Mouse (Mus musculus) cerebellum, adult 2 months (tissue): ENCODE data around the gene Ccdc40. TPM values are rescaled to one million over a fixed set of nuclear protein-coding genes. Genes with fewer than 3 reads are reported as not detected.

ENCODE experiments used
- DNase-seq, 2 experiments: peaks; one replicate each; pipeline ENCODE4 v3.0.0; 2021
- H3K27ac ChIP-seq: fragments of 200-500 bp; 2 replicates; pipeline ENCODE4 v1.5.1; 2012; ENCODE audit warnings: low read length, control low read depth, inconsistent platforms; ENCODE audit not compliant: insufficient read depth
- H3K27me3 ChIP-seq: fragments of 200-500 bp; 2 replicates; pipeline ENCODE4 v1.6.1; 2012; ENCODE audit warnings: inconsistent platforms, mild to moderate bottlenecking, low read length, moderate library complexity; ENCODE audit not compliant: control insufficient read depth, insufficient read depth
- H3K4me1 ChIP-seq: fragments of 200-500 bp; 2 replicates; pipeline ENCODE4 v1.6.1; 2011; ENCODE audit warnings: low read length; ENCODE audit not compliant: control insufficient read depth, insufficient read depth
- H3K4me3 ChIP-seq: fragments of 200-500 bp; replicated peaks from 2 replicates; pipeline ENCODE3; 2011; ENCODE audit warnings: mild to moderate bottlenecking, low read depth, low read length, control low read depth; ENCODE audit not compliant: insufficient read depth
- CTCF ChIP-seq: fragments of 200-500 bp; IDR thresholded peaks from 2 replicates; pipeline ENCODE4 v1.5.1; 2011; ENCODE audit warnings: low read depth, mild to moderate bottlenecking, control low read depth, low read length, moderate library complexity, borderline replicate concordance; ENCODE audit not compliant: insufficient read depth
- POLR2A ChIP-seq: fragments of 200-500 bp; IDR thresholded peaks from 2 replicates; pipeline ENCODE4 v1.6.1; 2011; ENCODE audit warnings: low read length, control low read depth, borderline replicate concordance; ENCODE audit not compliant: insufficient read depth
- WGBS: fragments of 180-500 bp; shearing (Covaris S2); methylation state at CpG from one replicate; pipeline ENCODE4 v1.1.7; 2018; 5-methylcytosine and 5-hydroxymethylcytosine counted together
- polyA plus RNA-seq: library from polyadenylated mRNA; depleted of rRNA; stranded (reverse); fragments of >200 nt; gene quantifications from 2 replicates; pipeline ENCODE4 v1.2.3, GENCODE M21; 2012

Gene Ccdc40
- polyA plus RNA-seq, 1 experiment: 2.4 TPM

DNA sequence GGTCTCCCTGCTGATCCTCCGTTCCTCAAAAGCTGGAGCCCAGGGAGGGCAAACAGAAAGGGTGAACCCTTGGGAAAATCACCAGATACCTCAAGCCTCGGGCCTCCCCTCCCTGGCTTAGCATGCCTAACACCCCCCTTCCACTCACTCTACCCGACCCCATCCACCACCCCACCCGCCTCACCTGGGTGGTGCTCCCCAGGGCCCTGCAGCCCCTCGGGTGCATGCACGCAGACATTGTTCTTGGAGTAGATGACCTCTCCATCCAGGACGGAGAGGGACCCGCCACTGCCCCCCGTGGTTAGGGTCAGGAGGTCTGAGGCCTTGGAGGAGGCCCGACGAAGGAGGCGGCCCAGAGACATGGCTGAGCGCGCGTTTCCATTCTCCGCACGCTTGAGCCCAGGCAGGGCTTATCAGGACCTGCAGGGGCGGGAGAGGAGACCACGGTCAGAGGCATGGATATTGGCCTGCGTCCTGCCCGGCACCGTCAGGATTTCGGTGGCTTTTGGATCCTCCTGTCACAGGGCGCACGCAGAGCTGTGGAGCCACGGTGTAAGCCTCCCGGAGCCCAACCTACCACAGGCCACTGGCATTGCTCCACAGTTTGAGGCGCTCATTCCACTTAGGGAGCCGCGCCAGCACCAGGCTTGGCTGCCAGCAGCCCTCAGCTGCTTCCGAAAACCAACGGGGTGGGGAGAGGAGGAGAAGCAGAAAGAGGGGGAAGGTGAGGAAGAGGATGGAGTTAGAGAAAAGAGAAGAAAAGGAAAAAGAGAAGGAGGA, 17.9 kb upstream of the Ccdc40 start:
- TF ChIP-seq CTCF: no peak
- TF ChIP-seq POLR2A: no peak
- H3K27me3 ChIP-seq: no peaks in the 10 kb centered on the region
- peak; percentile 93 to 95 for DNase-seq
- peaks cover 63% of the 10 kb centered on the region for H3K4me1 ChIP-seq
- H3K27ac ChIP-seq: peak overlapping the region; percentile 9
- 10% methylated on average over 32 of the region's 32 CpGs for WGBS
- H3K4me3 ChIP-seq: peak overlapping the region; percentile 47

DNA sequence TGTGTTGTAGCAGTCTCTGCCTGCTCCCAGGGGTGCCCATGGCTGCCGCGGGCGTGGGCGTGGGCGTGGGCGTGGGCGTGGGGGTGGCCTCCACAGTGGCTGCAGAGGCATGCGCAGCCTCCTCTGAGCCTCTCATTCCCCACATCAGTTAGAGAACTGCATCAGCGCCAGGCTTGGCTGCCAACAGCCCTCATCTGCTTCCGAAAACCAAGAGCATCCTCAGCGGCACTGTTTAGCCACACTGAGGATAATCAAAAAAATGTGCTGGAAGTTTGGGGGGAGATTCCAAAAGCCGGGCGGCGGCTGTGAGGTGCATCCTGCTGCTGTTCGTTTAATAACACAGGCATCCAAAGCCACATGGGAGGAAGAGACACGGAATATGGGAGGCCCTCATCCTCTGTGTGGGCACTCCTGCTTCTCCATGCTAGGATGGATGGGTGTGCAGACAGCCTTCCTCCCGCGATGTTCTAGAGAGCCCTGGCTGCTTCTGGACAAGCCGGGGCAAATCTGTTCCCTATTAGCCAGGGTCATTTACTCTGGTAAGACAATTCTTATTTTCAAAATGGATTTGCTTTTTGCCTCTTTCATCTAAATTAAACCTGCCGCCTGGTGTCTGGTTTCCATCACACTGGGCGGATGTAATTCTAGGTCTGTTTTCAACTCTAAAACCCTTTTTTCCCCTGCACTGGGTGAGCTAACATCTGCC, 16.6 kb upstream of the Ccdc40 start:
- H3K4me1 ChIP-seq: peaks cover 72% of the 10 kb centered on the region
- WGBS: 59% methylated on average over 21 of the region's 21 CpGs
- TF ChIP-seq POLR2A (no peak), CTCF (no peak)
- no peak overlapping the region for H3K4me3 ChIP-seq
- H3K27ac ChIP-seq: no peak overlapping the region
- no peak for DNase-seq
- H3K27me3 ChIP-seq: no peaks in the 10 kb centered on the region

DNA sequence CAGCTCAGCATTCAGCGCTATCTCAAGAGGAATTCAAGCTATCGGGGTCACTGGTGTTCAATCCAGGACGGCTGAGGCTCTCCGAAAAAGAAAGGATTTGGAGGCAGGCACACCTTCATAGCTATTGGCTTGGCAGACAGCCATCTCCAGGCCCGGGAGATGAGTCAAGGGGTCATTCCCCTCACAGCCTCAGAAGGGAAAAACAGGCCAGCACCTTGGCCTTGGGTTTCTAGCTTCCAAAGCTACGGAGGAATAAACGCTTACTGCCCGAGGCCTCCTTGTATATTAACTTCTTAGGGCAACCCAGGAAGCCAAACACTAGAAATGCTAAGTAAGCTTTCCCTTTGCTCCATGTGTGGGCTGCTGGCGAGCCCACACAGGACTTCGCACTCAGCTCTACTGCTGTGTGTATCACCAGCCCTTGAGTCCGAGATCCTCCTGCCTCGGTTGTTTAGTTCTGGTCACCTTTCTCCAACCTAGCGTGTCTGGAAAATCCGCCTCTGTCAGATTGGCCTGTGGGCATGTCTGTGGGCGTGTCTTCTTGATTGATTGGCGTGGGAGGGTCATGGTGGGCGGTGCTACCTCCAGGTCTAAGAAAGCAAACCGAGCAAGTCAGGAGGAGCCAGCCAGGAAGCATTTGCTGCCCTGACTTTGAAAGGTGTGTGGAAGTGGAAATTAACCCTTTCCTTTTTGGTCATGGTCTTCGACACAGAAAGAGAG, 15.0 kb upstream of the Ccdc40 start:
- Histone ChIP-seq H3K4me1 (peaks cover 69% of the 10 kb centered on the region), H3K4me3 (no peak overlapping the region), H3K27ac (no peak overlapping the region), H3K27me3 (no peaks in the 10 kb centered on the region)
- DNase-seq: no peak
- 65% methylated on average over 19 of the region's 19 CpGs for WGBS
- TF ChIP-seq POLR2A (no peak), CTCF (no peak)

DNA sequence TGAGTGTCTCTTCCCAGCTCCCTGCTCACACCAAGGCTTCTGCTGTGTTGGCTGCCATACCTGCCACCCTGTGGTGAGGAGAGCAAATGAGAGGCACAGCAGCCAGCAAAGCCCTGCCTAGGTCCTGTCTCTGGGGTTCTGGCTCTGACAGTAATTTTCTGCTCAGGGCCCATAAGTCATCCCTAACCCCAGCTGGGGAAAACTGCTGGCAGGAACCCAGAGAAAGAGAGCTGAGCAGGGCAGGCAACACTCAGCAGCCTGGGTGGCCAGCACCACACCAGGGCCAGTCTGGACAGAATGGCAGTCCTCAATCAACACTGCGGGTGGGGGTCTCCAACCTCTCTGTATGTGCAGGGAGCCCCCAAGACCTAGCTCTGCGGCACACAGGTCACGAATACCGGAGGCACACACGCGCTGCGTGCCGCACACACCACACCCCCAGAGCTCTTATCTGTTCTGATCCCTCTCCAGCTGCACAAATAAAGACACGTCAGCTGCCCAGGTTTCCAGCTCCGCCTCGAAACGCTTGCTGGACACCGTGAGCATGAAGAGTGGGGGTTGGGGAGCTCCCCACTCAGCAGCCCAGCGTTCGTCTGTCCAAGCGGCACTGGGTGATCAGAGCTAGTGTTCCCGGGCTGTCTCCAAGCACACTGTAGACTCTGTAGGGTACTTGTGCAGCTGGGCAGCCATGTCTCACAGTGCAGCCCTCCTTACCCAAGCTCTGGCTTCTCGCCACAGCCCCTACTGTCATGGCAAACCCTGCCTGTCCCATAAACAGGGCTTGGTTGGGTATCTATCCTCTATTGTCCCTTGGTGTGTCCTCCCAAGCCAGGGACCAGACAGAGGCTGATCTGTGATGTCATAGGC, 13.1 kb upstream of the Ccdc40 start:
- H3K27me3 ChIP-seq: no peaks in the 10 kb centered on the region
- 11% methylated on average over 18 of the region's 18 CpGs for WGBS
- no peak for TF ChIP-seq POLR2A
- no peak for TF ChIP-seq CTCF
- H3K4me1 ChIP-seq: peaks cover 62% of the 10 kb centered on the region
- peak overlapping the region; percentile 85 for H3K27ac ChIP-seq
- peak; percentile 66 to 78 for DNase-seq
- H3K4me3 ChIP-seq: peak overlapping the region; percentile 16

DNA sequence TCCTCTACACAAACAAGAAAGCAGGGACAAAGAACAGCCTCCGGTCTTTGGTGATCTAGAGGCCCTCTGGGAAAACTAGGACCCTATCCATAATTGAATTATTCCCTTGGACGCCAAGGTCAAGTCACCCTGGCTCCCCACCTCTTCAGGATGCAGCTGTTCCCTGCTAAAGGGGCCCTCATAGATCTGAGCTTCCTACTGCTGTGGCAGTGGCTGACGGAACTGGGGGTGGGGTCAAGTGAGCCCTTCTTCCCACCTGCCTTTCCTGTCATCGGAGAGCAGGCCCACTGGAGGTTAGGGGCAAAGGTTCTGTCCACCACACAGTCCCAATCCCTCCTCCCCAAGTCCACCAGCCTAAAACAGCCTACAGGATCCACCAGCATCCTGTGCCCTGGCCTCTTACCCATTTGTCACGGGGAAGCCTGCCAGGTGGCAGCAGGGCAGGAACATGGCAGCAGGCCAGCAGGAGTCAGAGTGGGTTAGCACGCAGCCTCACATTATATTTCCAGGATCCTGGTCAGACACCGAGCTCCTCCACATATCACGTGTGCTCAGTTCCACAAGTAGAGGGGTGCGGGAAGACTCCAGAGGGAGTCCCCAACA, 12.4 kb upstream of the Ccdc40 start:
- Histone ChIP-seq H3K27me3 (no peaks in the 10 kb centered on the region), H3K4me3 (peak overlapping the region; percentile 9), H3K27ac (peak overlapping the region; percentile 85), H3K4me1 (peaks cover 65% of the 10 kb centered on the region)
- peak; percentile 96 for DNase-seq
- 11% methylated on average over 9 of the region's 9 CpGs for WGBS
- TF ChIP-seq CTCF (no peak), POLR2A (no peak)

DNA sequence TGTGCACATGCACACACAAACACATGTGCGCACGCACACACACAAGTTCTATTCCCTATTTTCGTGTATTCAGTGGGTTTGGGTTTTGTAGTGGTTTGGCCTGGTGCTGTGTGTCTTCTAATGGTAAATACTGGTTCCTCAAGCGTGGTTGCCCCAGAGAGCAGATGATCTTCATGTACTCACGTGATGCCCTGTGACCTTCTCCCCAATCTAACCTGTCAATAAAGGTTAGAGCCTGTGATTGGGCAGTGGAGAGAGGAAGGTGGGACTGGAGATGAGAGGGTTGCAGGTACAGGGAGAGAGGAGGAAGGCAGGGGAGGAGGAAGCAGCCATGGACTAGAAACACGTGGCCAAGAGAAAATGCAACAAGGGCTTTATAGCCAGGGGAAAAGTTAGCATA, 10.5 kb upstream of the Ccdc40 start:
- no peak for DNase-seq
- no peak overlapping the region for H3K4me3 ChIP-seq
- no peak for TF ChIP-seq CTCF
- no peak for TF ChIP-seq POLR2A
- peaks cover 71% of the 10 kb centered on the region for H3K4me1 ChIP-seq
- no peak overlapping the region for H3K27ac ChIP-seq
- H3K27me3 ChIP-seq: no peaks in the 10 kb centered on the region
- 92% methylated on average over 6 of the region's 6 CpGs for WGBS
